Mouse (Mus musculus) embryonic facial prominence, embryonic 10.5 days (tissue): Measurements from ENCODE around the gene St5. TPM values are rescaled to one million over a fixed set of nuclear protein-coding genes. Genes with fewer than 3 reads are reported as not detected.
A peak's percentile ranks its signal among the peaks of the same experiment; 100 is the strongest.

ENCODE experiments used
- DNase-seq: peaks from one replicate; pipeline ENCODE4 v3.0.0-alpha.2; 2017; ENCODE audit warnings: low spot score
- H3K27ac ChIP-seq: fragments of 300-500 bp; sonication (generic); replicated peaks from 2 replicates; pipeline ENCODE4 v1.5.1; 2016; ENCODE audit warnings: mild to moderate bottlenecking
- H3K27me3 ChIP-seq: fragments of 300-500 bp; sonication (generic); replicated peaks from 2 replicates; pipeline ENCODE4 v1.6.1; 2016; ENCODE audit warnings: low read depth, mild to moderate bottlenecking; ENCODE audit not compliant: poor library complexity, severe bottlenecking
- H3K36me3 ChIP-seq: fragments of 300-500 bp; sonication (generic); replicated peaks from 2 replicates; pipeline ENCODE4 v1.6.1; 2016; ENCODE audit warnings: mild to moderate bottlenecking, moderate library complexity
- H3K4me1 ChIP-seq: fragments of 300-500 bp; sonication (generic); 2 replicates; pipeline ENCODE4 v1.6.1; 2016
- H3K4me3 ChIP-seq: fragments of 300-500 bp; sonication (generic); 2 replicates; pipeline ENCODE4 v1.5.1; 2016; ENCODE audit warnings: mild to moderate bottlenecking, moderate library complexity
- H3K9me3 ChIP-seq: fragments of 300-500 bp; sonication (generic); 2 replicates; pipeline ENCODE4 v1.6.1; 2016; ENCODE audit warnings: mild to moderate bottlenecking
- WGBS: fragments of 180-500 bp; shearing (Covaris S2); methylation state at CpG from one replicate; pipeline ENCODE4 v1.1.7; 2016; 5-methylcytosine and 5-hydroxymethylcytosine counted together
- polyA plus RNA-seq: library from polyadenylated mRNA; unstranded; fragments of >200 nt; fragmentation: Nextera tagmentation; extraction: Ambion mirVana; gene quantifications from 2 replicates; pipeline ENCODE4 v1.2.1, GENCODE M21; 2016

The St5 gene
- polyA plus RNA-seq, 1 experiment from 2014 or later: 46.4 TPM

DNA sequence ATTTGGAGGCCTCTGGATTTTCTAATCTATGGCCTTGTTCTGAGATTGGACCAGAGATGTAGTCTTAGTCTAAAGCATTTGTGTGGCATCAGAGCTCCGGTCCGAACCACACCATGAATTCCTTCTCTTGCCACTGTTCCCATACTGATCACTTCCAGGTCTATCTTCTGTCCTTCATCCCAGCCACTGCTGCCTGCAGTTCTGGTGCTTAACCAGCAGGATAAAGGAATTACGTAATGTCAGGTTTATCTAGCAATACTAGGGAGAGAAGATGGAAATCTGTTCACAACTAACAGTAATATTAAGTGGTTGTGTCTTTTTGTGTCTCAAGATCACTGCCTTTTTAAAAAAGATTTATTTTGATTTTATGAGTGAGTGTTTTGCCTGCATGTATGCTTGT lies 13.3 kb downstream of the St5 start:
- Histone ChIP-seq H3K27me3 (no peaks in the 10 kb centered on the region), H3K9me3 (no peaks in the 10 kb centered on the region), H3K4me3 (no peak overlapping the region), H3K27ac (no peak overlapping the region), H3K36me3 (no peaks in the 10 kb centered on the region), H3K4me1 (peaks cover 27% of the 10 kb centered on the region)
- WGBS: 82% methylated on average over 3 of the region's 3 CpGs
- DNase-seq: no peak

DNA sequence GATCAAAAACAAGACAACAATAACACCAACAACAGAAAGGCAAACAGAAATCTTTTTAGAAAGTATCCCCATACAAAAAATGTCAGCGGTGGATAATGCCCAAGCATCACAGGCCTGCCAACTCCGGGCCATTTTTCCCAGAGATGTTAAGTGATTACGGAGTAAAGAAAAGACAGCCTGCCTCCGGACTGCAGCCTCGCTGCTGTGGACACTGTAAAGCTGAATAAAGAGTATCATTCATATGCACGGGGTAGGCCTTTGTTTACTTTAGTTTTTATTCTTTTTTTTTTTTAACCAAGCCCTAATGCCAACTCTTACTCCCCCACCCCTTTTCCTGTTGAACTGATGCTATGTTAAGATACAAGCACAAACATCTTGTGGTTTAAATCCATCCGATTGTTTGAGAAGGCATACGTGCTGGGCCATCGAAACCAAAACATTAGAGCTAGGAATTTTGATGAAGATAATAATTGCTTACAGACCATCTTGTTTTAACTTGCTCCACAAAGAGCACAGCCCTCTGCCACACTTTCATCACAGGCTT lies 16.7 kb downstream of the St5 start:
- Histone ChIP-seq H3K27me3 (no peaks in the 10 kb centered on the region), H3K4me3 (no peak overlapping the region), H3K9me3 (no peaks in the 10 kb centered on the region), H3K27ac (no peak overlapping the region), H3K36me3 (no peaks in the 10 kb centered on the region), H3K4me1 (peaks cover 27% of the 10 kb centered on the region)
- WGBS: 39% methylated on average over 9 of the region's 9 CpGs
- DNase-seq: no peak

DNA sequence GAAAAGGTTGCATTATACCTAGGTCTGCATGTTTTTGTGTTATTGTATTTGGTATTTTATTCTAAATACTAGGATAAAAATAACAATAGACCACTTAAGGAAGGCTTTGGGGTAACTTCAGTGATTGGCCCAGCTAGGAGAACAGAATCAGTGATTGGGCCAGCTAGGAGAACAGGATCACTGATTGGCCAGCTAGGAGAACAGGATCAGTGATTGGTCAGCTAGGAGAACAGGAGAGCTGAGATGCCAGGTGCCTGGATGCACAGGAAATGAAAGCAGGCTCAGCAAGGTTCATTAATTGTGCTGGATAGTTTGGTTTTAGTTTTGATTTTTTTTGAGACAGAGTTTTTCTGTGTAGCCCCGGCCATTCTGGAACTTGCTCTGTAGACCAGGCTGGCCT lies 22.5 kb downstream of the St5 start:
- H3K9me3 ChIP-seq: no peaks in the 10 kb centered on the region
- WGBS: 95% methylated on average over 1 of the region's 1 CpGs
- no peaks in the 10 kb centered on the region for H3K36me3 ChIP-seq
- no peak for DNase-seq
- H3K4me3 ChIP-seq: no peak overlapping the region
- no peak overlapping the region for H3K27ac ChIP-seq
- H3K4me1 ChIP-seq: peaks cover 2% of the 10 kb centered on the region; the same call in 1 of the 2 replicates
- no peaks in the 10 kb centered on the region for H3K27me3 ChIP-seq

DNA sequence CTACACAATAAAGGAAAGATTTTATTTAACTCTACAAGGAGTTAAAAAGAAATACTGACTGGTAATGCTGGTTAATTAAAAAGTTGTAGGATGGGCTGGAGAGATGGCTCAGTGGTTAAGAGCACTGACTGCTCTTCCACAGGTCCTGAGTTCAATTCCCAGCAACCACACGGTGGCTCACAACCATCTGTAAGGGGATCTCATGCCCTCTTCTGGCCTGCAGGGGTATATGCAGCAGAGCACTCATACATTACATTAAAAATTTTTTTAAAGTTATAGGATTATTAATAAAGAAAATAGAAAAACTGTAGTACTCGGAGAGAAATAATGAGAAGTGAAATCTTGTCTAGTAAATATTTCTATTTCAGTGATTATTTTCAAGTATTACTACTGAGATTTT lies 23.1 kb downstream of the St5 start:
- H3K4me1 ChIP-seq: no peaks in the 10 kb centered on the region
- no peaks in the 10 kb centered on the region for H3K27me3 ChIP-seq
- H3K9me3 ChIP-seq: no peaks in the 10 kb centered on the region
- no peaks in the 10 kb centered on the region for H3K36me3 ChIP-seq
- no peak for DNase-seq
- no peak overlapping the region for H3K27ac ChIP-seq
- WGBS: 91% methylated on average over 2 of the region's 2 CpGs
- no peak overlapping the region for H3K4me3 ChIP-seq

DNA sequence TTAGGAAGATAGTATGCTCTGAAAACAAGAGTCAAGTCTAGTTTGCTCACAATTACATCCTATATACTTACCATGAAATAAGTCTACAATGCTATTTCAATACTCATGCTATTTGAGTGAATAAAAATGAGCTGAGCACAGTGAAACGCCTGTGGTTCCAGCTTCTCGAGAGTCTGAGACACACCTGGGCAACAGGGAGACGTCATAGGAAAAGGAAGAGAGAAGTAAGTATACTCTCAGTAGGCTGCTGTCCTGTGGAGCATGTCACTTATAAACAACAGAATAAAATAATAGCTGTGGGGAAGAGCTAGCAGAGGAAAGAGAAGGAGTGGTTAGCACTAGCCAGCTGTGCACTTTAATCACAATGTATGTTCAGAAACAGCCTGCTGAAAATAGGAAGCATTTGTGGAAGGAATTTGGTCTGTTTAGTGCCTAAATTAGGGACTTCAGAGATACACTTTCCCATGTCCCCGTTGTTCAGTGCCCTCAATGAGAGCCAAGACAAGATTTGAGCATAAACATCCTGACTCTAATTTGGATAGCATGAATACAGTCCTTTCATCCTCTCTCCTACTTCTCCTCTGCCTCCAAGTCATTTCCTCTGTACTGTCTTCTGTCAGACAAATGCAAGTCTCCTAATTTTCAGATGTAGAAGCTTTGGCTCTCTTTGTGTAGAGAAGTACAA lies 28.3 kb downstream of the St5 start:
- Histone ChIP-seq H3K4me1 (peaks cover 33% of the 10 kb centered on the region), H3K4me3 (no peak overlapping the region), H3K27ac (no peak overlapping the region), H3K9me3 (no peaks in the 10 kb centered on the region), H3K36me3 (no peaks in the 10 kb centered on the region), H3K27me3 (no peaks in the 10 kb centered on the region)
- WGBS: 57% methylated on average over 4 of the region's 4 CpGs
- DNase-seq: no peak

DNA sequence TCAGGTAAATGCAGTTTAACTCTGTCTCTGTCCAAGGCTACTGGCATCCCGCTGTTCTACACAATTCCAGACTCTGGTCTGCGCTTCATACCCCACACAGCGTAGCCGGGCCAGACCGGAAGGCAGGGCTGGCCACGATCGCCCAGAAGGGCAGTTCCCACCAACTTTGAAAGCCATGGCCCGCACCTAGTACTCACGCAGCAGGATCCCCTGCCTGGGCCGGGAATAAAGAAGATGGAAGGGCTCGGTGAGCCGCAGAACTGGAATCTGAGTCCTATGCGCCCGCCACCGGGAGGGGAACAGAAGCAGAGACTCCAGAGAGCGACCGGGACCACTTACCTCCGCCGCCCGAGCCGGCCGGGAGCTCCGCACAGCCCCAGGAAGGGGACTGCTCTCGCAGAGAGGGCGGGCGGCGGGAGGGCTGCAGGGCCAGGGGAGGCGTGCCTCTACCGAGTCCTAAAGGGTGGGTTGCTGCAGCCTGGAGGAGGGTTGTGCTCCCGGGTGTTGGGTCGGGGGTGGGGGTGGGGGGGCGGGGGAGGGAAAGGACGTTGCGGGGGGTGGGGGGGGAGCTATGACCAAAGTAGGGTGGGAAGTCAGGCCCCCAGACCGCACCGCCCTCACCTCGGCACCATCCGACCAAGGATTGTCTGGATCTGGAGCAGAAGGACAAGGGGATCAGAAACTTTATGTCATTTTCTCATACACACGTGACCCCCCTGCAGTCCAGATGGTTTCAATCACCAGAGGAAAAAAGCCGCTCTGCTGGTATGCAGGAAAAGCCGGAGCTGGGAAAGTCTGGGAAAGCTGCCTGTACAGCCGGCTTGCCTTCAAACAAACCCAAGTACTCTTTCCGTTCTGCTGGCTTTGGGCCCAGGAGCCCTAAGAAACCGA lies 31.6 kb downstream of the St5 start:
- Histone ChIP-seq H3K9me3 (no peaks in the 10 kb centered on the region), H3K36me3 (0 out of 2 replicates have a peak, but pooled peaks cover 5% of the 10 kb centered on the region), H3K4me1 (peaks cover 46% of the 10 kb centered on the region), H3K27me3 (no peaks in the 10 kb centered on the region), H3K27ac (peak overlapping the region; percentile 93), H3K4me3 (peak overlapping the region; percentile 67)
- peak; percentile 90 for DNase-seq
- under 1% methylated on average over 43 of the region's 44 CpGs for WGBS

DNA sequence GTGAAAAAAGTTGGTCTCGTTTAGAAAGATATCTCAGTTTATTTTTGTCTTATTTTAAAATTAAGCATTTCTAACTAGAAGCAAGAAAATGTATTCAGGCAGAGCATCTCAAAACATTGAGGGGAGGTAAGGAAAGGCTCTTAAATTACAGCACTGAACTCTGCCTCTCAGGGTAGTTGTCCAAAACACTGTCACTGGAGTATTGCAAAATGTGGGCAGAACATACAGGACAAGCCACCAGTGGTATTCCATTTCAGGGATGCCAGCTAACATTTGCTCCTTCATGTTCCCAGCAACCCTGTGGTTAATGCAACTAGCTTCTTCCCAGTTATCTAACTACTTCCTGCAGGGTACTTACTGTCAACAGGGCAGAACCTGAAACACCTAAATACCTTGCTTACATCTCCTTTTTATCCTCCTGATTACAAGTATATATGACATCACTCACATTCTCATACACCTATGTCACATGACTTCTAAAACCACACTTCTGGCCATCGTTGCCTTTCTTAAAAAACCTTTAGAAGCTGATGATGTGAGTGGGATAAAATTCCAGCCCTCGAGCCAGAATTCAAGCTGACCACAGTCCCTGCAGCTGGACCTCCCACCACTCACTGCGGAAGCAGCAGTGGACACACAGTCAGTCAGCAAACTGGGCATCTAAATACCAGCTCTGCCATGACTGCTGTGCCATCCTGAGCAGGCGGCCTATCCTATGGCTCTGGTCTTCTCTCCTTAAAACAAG lies 33.8 kb downstream of the St5 start:
- Histone ChIP-seq H3K36me3 (peaks cover 5% of the 10 kb centered on the region; the same call in 1 of the 2 replicates), H3K4me1 (peaks cover 46% of the 10 kb centered on the region), H3K27ac (no peak overlapping the region), H3K4me3 (peak overlapping the region; percentile 67; the same call in 1 of the 2 replicates), H3K9me3 (no peaks in the 10 kb centered on the region), H3K27me3 (no peaks in the 10 kb centered on the region)
- 78% methylated on average over 5 of the region's 5 CpGs for WGBS
- DNase-seq: no peak

DNA sequence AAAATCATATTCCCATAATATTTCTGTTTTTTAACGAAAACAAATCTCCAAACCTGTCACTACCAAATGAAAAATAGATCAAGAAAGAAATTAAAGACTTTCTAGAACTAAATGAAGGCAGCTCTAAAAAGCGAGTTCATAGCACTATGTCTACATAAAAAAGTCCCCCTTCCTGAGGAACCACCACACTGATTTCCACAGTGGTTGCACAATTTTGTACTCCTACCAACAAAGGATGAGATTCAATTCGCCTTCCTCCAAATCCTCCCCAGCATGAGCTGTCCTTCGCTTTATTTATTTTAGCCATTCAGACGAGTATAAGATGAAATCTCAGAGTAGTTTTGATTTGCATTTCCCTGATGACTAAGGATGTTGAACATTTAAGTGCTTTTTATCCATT lies 36.7 kb downstream of the St5 start:
- Histone ChIP-seq H3K36me3 (peaks cover 5% of the 10 kb centered on the region; the same call in 1 of the 2 replicates), H3K27ac (no peak overlapping the region), H3K4me1 (peaks cover 29% of the 10 kb centered on the region), H3K4me3 (no peak overlapping the region), H3K27me3 (no peaks in the 10 kb centered on the region), H3K9me3 (no peaks in the 10 kb centered on the region)
- no peak for DNase-seq
- 87% methylated on average over 5 of the region's 5 CpGs for WGBS

DNA sequence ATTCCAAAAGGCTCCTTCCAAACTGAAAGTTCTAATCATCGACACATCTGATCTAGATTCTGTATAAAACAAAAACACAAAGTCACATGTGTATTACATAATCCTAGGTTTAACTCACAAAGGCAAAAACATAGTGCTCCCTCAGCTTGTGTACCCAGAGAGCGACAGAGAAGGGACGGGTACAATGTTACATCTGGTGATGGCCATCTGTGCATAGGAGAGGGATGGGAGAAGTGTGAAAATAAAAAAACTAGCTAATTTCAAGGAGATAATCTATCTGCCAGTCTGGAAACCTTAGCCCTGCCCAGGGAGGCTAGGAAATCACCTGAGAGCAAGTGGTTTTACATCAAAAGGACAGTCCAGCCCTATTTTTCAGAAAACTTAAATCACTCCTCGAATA lies 40.8 kb downstream of the St5 start:
- Histone ChIP-seq H3K27me3 (no peaks in the 10 kb centered on the region), H3K4me3 (no peak overlapping the region), H3K27ac (no peak overlapping the region), H3K4me1 (peaks cover 14% of the 10 kb centered on the region), H3K9me3 (no peaks in the 10 kb centered on the region), H3K36me3 (no peaks in the 10 kb centered on the region; the same call in 1 of the 2 replicates)
- 83% methylated on average over 4 of the region's 4 CpGs for WGBS
- DNase-seq: no peak

DNA sequence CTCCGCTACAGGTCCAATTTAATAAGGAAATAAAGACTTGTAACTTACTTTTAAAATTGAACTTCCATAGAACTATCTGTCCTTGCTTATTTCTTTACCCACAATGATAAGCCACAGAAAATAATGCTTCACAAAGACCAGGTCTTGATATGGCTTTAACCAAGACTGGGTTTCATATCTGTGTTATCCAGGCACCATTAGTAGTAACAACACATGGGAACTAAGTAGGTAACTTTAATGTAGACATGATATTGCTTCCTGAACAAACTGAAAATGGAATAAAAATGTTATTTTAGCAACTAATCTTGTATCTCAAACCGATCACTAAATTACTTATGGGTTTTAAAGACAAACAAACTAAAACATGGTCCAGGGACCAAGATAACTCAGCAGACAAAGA lies 44.1 kb downstream of the St5 start:
- no peak overlapping the region for H3K27ac ChIP-seq
- H3K9me3 ChIP-seq: no peaks in the 10 kb centered on the region
- WGBS: 89% methylated on average over 2 of the region's 2 CpGs
- DNase-seq: no peak
- no peak overlapping the region for H3K4me3 ChIP-seq
- H3K27me3 ChIP-seq: no peaks in the 10 kb centered on the region
- peaks cover 4% of the 10 kb centered on the region; the same call in 1 of the 2 replicates for H3K36me3 ChIP-seq
- H3K4me1 ChIP-seq: peaks cover 15% of the 10 kb centered on the region

DNA sequence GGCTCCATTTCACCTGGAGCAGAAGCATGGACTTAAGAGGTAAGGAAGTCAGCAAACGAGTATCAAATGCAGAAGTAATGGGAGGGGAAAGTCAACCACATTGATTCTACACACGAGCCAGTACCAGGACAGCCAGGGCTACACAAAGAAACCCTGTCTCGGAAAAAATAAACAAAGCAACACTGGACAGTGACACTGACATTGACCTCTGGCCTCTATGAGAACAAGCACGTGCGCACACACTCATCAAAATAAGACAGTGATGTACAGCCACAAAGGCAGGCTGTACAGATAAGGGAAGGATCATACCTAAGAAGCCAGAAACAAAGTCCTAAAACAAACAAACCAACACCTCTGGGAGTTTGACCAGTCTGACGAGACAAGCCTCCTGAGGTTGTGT lies 45.5 kb downstream of the St5 start:
- Histone ChIP-seq H3K9me3 (no peaks in the 10 kb centered on the region), H3K27ac (no peak overlapping the region), H3K4me3 (no peak overlapping the region), H3K27me3 (no peaks in the 10 kb centered on the region), H3K4me1 (peaks cover 15% of the 10 kb centered on the region), H3K36me3 (peaks cover 4% of the 10 kb centered on the region; the same call in 1 of the 2 replicates)
- WGBS: 34% methylated on average over 6 of the region's 6 CpGs
- no peak for DNase-seq

DNA sequence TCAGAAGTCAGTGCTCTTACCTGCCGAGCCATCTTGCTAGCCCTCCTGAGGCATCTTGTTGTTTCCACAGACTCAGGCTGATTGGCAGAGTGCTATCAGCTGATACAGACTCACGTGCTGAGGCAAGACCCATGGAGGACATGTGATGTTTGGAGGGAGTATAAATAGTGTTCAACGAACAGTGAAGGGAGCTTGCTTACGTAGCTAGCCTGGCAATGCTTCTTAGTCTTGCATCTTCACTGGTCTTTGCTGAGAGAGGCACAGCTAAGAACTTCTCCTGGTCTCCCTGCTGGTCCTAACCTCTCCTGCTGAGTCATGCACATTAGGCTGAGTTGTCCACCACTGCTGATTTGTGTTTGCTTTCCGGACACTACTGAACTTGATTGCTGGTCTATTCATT lies 48.5 kb downstream of the St5 start:
- no peaks in the 10 kb centered on the region for H3K9me3 ChIP-seq
- peaks cover 4% of the 10 kb centered on the region; the same call in 1 of the 2 replicates for H3K36me3 ChIP-seq
- peaks cover 10% of the 10 kb centered on the region for H3K4me1 ChIP-seq
- no peaks in the 10 kb centered on the region for H3K27me3 ChIP-seq
- 89% methylated on average over 5 of the region's 5 CpGs for WGBS
- H3K4me3 ChIP-seq: no peak overlapping the region
- no peak for DNase-seq
- no peak overlapping the region for H3K27ac ChIP-seq
